Comparison of ENCODE assay signal across 8 mouse cellular contexts in genomic region chr11:48816800-48817665, GRCm38 (mm10). TPM values are rescaled to one million over a fixed set of nuclear protein-coding genes. Genes with fewer than 3 reads are reported as not detected.
A peak's percentile ranks its signal among the peaks of the same experiment; 100 is the strongest.
DNase-seq lines count a peak whose midpoint lies in the region; ATAC-seq lines count a peak whose summit lies in the region.

Trim41 (minus strand) TSS chr11:48817353.

- no peaks in the 10 kb centered on the region for H3K9me3 ChIP-seq in hindbrain, embryonic 16.5 days (ENCODE audit: control insufficient read depth, low read length)

- H3K27ac ChIP-seq in hindbrain, embryonic 16.5 days (ENCODE audit: low read depth, low read length) = peak within 1 kb of the TSS; percentile 96
- H3K27ac ChIP-seq in macrophage = peak within 1 kb of the TSS; percentile 86

- DNase-seq in WW6 (ENCODE audit: low read depth, low spot score) = peak; percentile 99
- DNase-seq in cerebellum, postnatal 4 days (ENCODE audit: low spot score in 2 of 2) = peak; percentile 97 to 98
- DNase-seq in gastrocnemius, adult 18-20 months (ENCODE audit: low spot score) = peak; percentile 99
- DNase-seq in left cerebral cortex, adult 18-20 months (ENCODE audit: low spot score in 2 of 2) = peak; percentile 98
- DNase-seq in right cerebral cortex, adult 18-20 months = peak; percentile 99
- DNase-seq in urinary bladder, postnatal 10 days (ENCODE audit: low spot score) = peak; percentile 95

- peak within 1 kb of the TSS; percentile 87 for H3K9ac ChIP-seq in hindbrain, embryonic 16.5 days (ENCODE audit: low read depth, low read length)

- peak within 1 kb of the TSS; percentile 91 for H3K4me2 ChIP-seq in hindbrain, embryonic 16.5 days (ENCODE audit: low read length)

- H3K4me3 ChIP-seq in hindbrain, embryonic 16.5 days (ENCODE audit: low read length) = peak within 1 kb of the TSS; percentile 79
- H3K4me3 ChIP-seq in macrophage (ENCODE audit: inconsistent target) = peak within 1 kb of the TSS; percentile 67

- peak; percentile 97 for ATAC-seq in hindbrain, embryonic 16.5 days

- H3K27me3 ChIP-seq in hindbrain, embryonic 16.5 days (replicated peaks; ENCODE audit: control insufficient read depth, insufficient read depth, low read length) = no peaks in the 10 kb centered on the region

- H3K4me1 ChIP-seq in hindbrain, embryonic 16.5 days (ENCODE audit: control insufficient read depth, insufficient read depth, low read depth, low read length) = peaks cover 25% of the 10 kb centered on the region

- peaks cover 34% of the 10 kb centered on the region for H3K79me2 ChIP-seq in macrophage (ENCODE audit: inconsistent target)

- under 1% methylated on average over 68 of the region's 77 CpGs for WGBS in hindbrain, embryonic 16.5 days
- WGBS in macrophage (ENCODE audit: missing documents) = 2% methylated on average over 63 of the region's 77 CpGs

- peaks cover 2% of the 10 kb centered on the region; the same call in 1 of the 2 replicates for H3K36me3 ChIP-seq in hindbrain, embryonic 16.5 days (ENCODE audit: control insufficient read depth, insufficient read depth, low read length)
- no peaks in the 10 kb centered on the region for H3K36me3 ChIP-seq in macrophage (ENCODE audit: inconsistent target)

RNA-seq across cellular contexts. Expression of gene Trim41, which starts in this region (rescaled TPM):
- 10 to 100 TPM; 15.7 to 22.6 TPM for total RNA-seq in gastrocnemius, adult 18-20 months (2021)
- polyA plus RNA-seq in hindbrain, embryonic 16.5 days (2015; fragmentation: Nextera tagmentation; extraction: Ambion mirVana) = 6.5 and 7.1 TPM in 2 replicates
- total RNA-seq in left cerebral cortex, adult 18-20 months (2021) = 10 to 100 TPM; 57.1 to 60.2 TPM
- total RNA-seq in macrophage (2018; cell fraction: chromatin; rRNA removed) = 100 to 1,000 TPM in 17 of 26 experiments, 10 to 100 TPM in 9; 20.6 to 250 (median 130) TPM
- total RNA-seq in macrophage (2018; cell fraction: cytosol; rRNA removed) = 10 to 100 TPM; 16.9 to 87.7 (median 65.3) TPM
- 100 to 1,000 TPM in 10 of 26 experiments, 10 to 100 TPM in 16; 25.6 to 136 (median 96.6) TPM for total RNA-seq in macrophage (2018; cell fraction: nucleus; rRNA removed)
- 40.1 to 48.8 TPM (median 47.2 TPM) in 3 replicates for polyA plus RNA-seq in macrophage (2018)

Comparison
In these comparisons a context has a peak if more than half of its experiments do, and no peak if none do; other contexts are left out.
1. Peak in every context shown above with its lines: DNase-seq, ATAC-seq, H3K4me3 ChIP-seq and H3K27ac ChIP-seq.